Mouse (Mus musculus): Measurements from ENCODE around the gene Rapgef1. TPM values are rescaled to one million over a fixed set of nuclear protein-coding genes. Genes with fewer than 3 reads are reported as not detected.

Rapgef1 gene
- polyA plus RNA-seq, 1 experiment from 2014 or later, result 26.3 TPM

GRCm38 (mm10) chr2:29669711-29670110, 50.2 kb downstream of the Rapgef1 start:
- Histone ChIP-seq H3K4me1 (peaks cover 29% of the 10 kb centered on the region), H3K9me3 (no peaks in the 10 kb centered on the region), H3K4me2 (replicated peaks) (no peak overlapping the region), H3K9ac (no peak overlapping the region), H3K27me3 (replicated peaks) (no peaks in the 10 kb centered on the region), H3K4me3 (no peak overlapping the region), H3K27ac (no peak overlapping the region), H3K36me3 (no peaks in the 10 kb centered on the region)
- ATAC-seq (ENCODE audit: low FRiP score, low read depth), result no peak

DNA sequence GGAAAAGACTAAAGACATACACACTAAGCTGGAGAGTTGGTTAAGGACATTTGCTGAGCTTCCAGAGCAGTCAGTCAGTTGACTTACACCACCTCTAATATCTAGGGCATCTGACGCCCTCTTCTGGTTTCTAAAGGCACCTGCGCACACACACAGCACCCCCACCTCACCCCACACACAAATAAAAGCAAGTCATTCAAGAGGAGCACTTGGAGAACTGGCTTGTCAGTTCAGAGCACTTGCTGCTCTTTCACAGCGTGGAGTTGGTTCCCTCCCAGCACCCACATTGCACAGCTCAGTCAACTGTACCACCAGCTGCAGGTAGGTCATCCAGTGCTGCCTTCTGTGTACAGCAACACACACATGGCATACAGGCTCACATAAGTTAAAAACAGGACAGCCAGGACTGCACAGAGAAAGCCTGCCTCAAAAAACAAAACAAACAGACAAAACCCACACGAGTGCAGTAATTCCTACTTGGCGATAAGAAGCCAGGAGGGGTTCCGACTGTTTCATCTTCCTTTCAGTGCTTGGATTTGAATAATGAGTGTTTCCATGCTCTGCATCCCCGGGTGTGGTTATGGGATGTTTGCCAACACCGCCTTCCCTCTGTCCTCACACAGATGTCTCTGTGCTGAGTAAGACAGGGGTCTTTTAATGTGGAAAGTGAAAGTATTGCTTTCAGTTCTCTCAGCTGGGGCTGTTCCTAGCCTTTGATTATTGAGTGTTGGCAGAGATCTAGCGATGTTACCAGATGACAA, 50.9 kb downstream of the Rapgef1 start:
- 66% methylated on average over 9 of the region's 9 CpGs for WGBS
- Histone ChIP-seq H3K9ac (no peak overlapping the region), H3K4me3 (no peak overlapping the region), H3K4me1 (peaks cover 29% of the 10 kb centered on the region), H3K4me2 (replicated peaks) (no peak overlapping the region), H3K27me3 (replicated peaks) (no peaks in the 10 kb centered on the region), H3K36me3 (no peaks in the 10 kb centered on the region), H3K9me3 (no peaks in the 10 kb centered on the region), H3K27ac (no peak overlapping the region)
- ATAC-seq (ENCODE audit: low FRiP score, low read depth), result no peak

DNA sequence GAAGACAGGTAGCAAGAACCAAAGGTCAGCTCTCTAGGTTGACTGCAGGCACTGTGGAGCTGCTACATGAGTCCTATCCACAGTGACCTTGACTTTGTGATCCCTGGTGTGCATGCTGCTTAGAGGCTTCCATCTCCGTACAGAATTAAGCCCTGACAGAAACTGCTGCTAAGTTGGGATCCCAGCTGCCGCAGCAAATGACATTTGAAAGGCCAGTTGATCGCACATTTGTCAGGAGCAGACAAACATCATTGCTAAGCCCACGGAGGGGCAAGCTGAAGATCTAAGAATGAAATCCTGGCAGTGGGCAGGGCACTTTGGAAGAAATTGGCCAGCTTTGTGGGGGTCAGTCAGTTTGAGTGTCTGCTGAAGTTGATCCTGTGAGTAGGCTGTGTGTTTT, 51.9 kb downstream of the Rapgef1 start:
- H3K4me2 ChIP-seq (replicated peaks), result no peak overlapping the region
- peaks cover 27% of the 10 kb centered on the region for H3K4me1 ChIP-seq
- no peak overlapping the region for H3K27ac ChIP-seq
- H3K36me3 ChIP-seq, result no peaks in the 10 kb centered on the region
- H3K4me3 ChIP-seq, result no peak overlapping the region
- no peaks in the 10 kb centered on the region for H3K9me3 ChIP-seq
- H3K27me3 ChIP-seq (replicated peaks), result no peaks in the 10 kb centered on the region
- 87% methylated on average over 4 of the region's 4 CpGs for WGBS
- no peak for ATAC-seq (ENCODE audit: low FRiP score, low read depth)
- no peak overlapping the region for H3K9ac ChIP-seq

- Histone ChIP-seq H3K9ac (no peak overlapping the region), H3K9me3 (no peaks in the 10 kb centered on the region), H3K4me3 (no peak overlapping the region), H3K27ac (no peak overlapping the region), H3K27me3 (replicated peaks) (no peaks in the 10 kb centered on the region), H3K4me2 (replicated peaks) (no peak overlapping the region), H3K36me3 (no peaks in the 10 kb centered on the region), H3K4me1 (peaks cover 26% of the 10 kb centered on the region; the same call in 1 of the 2 replicates)
- ATAC-seq (ENCODE audit: low FRiP score, low read depth), result no peak
- WGBS, result 92% methylated on average over 3 of the region's 3 CpGs
Measured at GRCm38 (mm10) chr2:29671856-29672255, 52.3 kb downstream of the Rapgef1 start.

DNA sequence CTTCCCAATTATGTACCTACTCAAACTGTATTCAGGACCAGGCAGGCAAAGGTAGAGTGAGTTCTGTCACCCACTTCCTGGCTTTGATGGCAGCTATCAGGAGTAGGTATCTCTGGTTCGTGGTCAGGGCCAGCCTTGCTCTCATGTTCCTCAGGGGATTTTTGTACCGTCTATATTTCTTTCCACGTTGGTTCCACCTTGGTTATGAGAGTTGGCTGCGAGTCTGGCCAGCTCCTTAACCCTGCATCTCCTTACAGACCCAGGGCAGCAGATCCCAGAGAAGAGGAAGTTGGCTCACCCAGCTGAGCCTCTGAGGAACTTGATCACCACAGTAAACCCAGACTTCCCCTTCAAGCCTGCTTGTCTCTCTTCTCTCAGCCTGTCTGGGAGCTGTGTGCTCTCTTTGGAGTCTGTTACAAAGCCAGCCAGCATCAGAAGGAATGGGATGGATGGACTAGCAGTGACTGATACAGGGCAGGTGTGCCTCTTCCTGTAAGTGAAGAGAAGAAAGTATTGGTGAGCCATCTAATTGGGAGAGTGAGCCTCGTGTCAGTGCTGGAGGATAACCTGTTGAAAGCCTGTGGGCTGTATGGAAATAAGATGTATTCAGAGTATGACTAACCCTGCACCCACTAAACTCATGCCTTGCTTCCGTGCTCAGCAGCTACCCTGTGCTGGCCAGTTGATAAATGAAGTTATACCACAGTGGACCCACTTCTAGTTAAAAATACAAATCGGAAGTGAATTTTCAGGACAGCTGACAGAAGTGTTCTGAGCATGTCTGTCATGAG, 53.4 kb downstream of the Rapgef1 start:
- H3K9me3 ChIP-seq, result no peaks in the 10 kb centered on the region
- peaks cover 22% of the 10 kb centered on the region; the same call in 1 of the 2 replicates for H3K4me1 ChIP-seq
- H3K9ac ChIP-seq, result no peak overlapping the region
- no peak overlapping the region for H3K4me2 ChIP-seq (replicated peaks)
- no peak for ATAC-seq (ENCODE audit: low FRiP score, low read depth)
- no peak overlapping the region for H3K4me3 ChIP-seq
- H3K27me3 ChIP-seq (replicated peaks), result no peaks in the 10 kb centered on the region
- WGBS, result 90% methylated on average over 7 of the region's 7 CpGs
- no peaks in the 10 kb centered on the region for H3K36me3 ChIP-seq
- H3K27ac ChIP-seq, result no peak overlapping the region

- Histone ChIP-seq H3K4me2 (replicated peaks) (no peak overlapping the region), H3K9me3 (no peaks in the 10 kb centered on the region), H3K4me1 (peaks cover 22% of the 10 kb centered on the region; the same call in 1 of the 2 replicates), H3K36me3 (peaks cover 2% of the 10 kb centered on the region), H3K4me3 (no peak overlapping the region), H3K27me3 (replicated peaks) (no peaks in the 10 kb centered on the region), H3K27ac (no peak overlapping the region), H3K9ac (no peak overlapping the region)
- WGBS, result 87% methylated on average over 11 of the region's 11 CpGs
- no peak for ATAC-seq (ENCODE audit: low FRiP score, low read depth)
Measured at GRCm38 (mm10) chr2:29674087-29674486, 54.6 kb downstream of the Rapgef1 start.

DNA sequence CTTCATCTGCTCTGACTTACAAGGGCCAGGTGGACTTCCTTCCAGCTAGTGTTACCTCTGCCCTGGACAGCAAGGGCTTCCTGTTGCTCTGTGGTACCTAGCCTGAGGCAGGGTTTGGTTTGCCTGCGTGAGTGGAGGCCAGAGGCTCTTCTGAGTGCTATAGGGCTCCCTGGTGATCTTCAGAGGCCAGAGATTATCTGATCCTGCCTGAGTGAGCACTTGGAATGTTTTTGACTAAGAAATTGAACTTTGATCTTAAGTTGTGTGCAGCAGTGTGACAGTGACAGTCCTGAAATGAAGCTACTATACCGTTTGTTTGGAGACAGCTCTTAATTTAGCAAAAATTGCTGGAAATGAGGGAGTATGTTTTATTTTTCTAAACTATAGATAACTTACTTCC, 55.0 kb downstream of the Rapgef1 start:
- Histone ChIP-seq H3K4me3 (no peak overlapping the region), H3K27me3 (replicated peaks) (no peaks in the 10 kb centered on the region), H3K36me3 (peaks cover 6% of the 10 kb centered on the region), H3K9me3 (no peaks in the 10 kb centered on the region), H3K4me2 (replicated peaks) (no peak overlapping the region), H3K4me1 (peaks cover 20% of the 10 kb centered on the region; the same call in 1 of the 2 replicates), H3K9ac (no peak overlapping the region), H3K27ac (no peak overlapping the region)
- no peak for ATAC-seq (ENCODE audit: low FRiP score, low read depth)
- 71% methylated on average over 2 of the region's 2 CpGs for WGBS

DNA sequence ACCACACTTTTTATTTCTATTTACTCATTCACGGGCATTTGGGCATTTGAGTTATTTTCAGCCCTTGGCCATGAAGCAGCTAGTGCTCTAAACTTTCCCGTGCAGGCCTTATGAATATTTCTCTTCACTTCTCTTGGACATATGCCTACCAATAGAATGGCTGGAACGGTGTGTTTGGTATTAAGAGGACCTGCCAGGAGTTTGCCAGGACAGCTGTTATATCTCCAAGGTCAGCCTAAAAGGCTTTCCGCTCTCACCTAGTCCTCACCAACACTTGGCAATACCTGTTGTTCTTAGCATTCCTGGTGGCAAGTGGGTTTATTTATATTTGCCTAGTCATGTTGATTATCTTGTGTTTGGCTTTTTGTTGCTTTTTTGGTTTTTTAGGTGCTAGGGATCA, 56.3 kb downstream of the Rapgef1 start:
- Histone ChIP-seq H3K27me3 (replicated peaks) (no peaks in the 10 kb centered on the region), H3K4me2 (replicated peaks) (no peak overlapping the region), H3K9me3 (no peaks in the 10 kb centered on the region), H3K9ac (no peak overlapping the region), H3K36me3 (peaks cover 7% of the 10 kb centered on the region), H3K4me1 (peaks cover 13% of the 10 kb centered on the region; the same call in 1 of the 2 replicates), H3K27ac (no peak overlapping the region), H3K4me3 (no peak overlapping the region)
- ATAC-seq (ENCODE audit: low FRiP score, low read depth), result no peak
- whole genome bisulfite sequencing, result 90% methylated on average over 4 of the region's 4 CpGs

- no peaks in the 10 kb centered on the region for H3K27me3 ChIP-seq (replicated peaks)
- H3K9ac ChIP-seq, result no peak overlapping the region
- no peak for ATAC-seq (ENCODE audit: low FRiP score, low read depth)
- peaks cover 7% of the 10 kb centered on the region for H3K36me3 ChIP-seq
- H3K4me1 ChIP-seq, result peaks cover 8% of the 10 kb centered on the region; the same call in 1 of the 2 replicates
- H3K4me3 ChIP-seq, result no peak overlapping the region
- H3K9me3 ChIP-seq, result no peaks in the 10 kb centered on the region
- no peak overlapping the region for H3K27ac ChIP-seq
- WGBS, result 57% methylated on average over 6 of the region's 6 CpGs
- no peak overlapping the region for H3K4me2 ChIP-seq (replicated peaks)
Measured at GRCm38 (mm10) chr2:29676513-29676912, 57.0 kb downstream of the Rapgef1 start.

- no peak overlapping the region for H3K4me2 ChIP-seq (replicated peaks)
- H3K9me3 ChIP-seq, result no peaks in the 10 kb centered on the region
- no peak overlapping the region for H3K4me3 ChIP-seq
- no peak overlapping the region for H3K9ac ChIP-seq
- H3K27ac ChIP-seq, result no peak overlapping the region
- H3K36me3 ChIP-seq, result peaks cover 7% of the 10 kb centered on the region
- H3K4me1 ChIP-seq, result peaks cover 7% of the 10 kb centered on the region; the same call in 1 of the 2 replicates
- 85% methylated on average over 5 of the region's 5 CpGs for WGBS
- no peak for ATAC-seq (ENCODE audit: low FRiP score, low read depth)
- H3K27me3 ChIP-seq (replicated peaks), result no peaks in the 10 kb centered on the region
Measured at GRCm38 (mm10) chr2:29677842-29678241, 58.3 kb downstream of the Rapgef1 start.

GRCm38 (mm10) chr2:29678524-29678923, 59.0 kb downstream of the Rapgef1 start:
- WGBS, result 85% methylated on average over 3 of the region's 3 CpGs
- ATAC-seq (ENCODE audit: low FRiP score, low read depth), result no peak
- H3K27me3 ChIP-seq (replicated peaks), result no peaks in the 10 kb centered on the region

DNA sequence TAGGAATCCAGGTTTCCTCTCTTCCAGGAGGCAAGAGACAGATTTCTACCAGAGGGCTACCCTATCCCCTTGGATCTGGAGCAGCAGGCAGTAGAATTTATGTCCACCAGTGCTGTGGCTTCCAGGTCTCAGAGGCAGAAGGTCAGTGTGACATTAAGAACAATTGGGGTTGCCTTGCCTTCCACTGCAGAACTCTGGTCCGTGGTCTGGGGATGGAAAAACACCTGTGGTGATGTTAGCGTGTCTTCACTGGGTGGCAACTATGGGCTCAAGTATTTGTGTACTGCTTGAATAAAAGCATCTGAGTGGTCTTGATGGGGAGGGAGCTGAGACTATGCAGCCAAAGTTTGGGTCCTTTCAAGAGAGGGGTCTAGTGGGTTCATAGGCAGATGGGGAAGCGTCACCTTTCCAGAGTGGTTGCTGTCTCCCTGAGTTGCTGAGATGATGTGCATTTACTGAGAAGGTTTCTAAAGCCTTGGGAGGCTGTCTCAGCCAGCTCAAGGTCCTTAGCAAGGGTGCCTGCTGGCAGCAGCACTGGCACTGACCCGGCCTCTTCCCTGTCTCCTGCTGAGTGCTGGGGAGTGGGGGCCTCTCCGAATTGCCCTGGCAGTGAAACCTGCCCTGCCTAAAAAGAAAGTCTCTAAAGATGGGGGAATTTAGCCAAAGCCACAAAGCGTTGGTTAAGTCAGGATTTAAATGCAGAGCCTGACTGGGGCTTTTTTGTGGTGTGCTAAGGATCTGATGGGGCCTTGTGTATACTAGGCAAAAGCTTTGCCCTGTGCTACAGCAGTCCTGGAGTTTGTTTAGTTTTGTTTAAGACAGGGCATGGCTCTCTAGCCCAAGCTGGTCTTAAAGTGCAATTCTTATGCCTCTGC, 60.4 kb downstream of the Rapgef1 start:
- Histone ChIP-seq H3K4me1 (peaks cover 4% of the 10 kb centered on the region; the same call in 1 of the 2 replicates), H3K9ac (no peak overlapping the region), H3K4me3 (no peak overlapping the region), H3K27ac (no peak overlapping the region), H3K9me3 (no peaks in the 10 kb centered on the region), H3K36me3 (peaks cover 7% of the 10 kb centered on the region), H3K4me2 (replicated peaks) (no peak overlapping the region), H3K27me3 (replicated peaks) (no peaks in the 10 kb centered on the region)
- ATAC-seq (ENCODE audit: low FRiP score, low read depth), result no peak
- 82% methylated on average over 6 of the region's 6 CpGs for WGBS

More at GRCm38 (mm10) chr2:29678524-29678923, 59.0 kb downstream of the Rapgef1 start:
- Histone ChIP-seq H3K4me1 (peaks cover 7% of the 10 kb centered on the region; the same call in 1 of the 2 replicates), H3K9ac (no peak overlapping the region), H3K4me2 (replicated peaks) (no peak overlapping the region), H3K36me3 (peaks cover 7% of the 10 kb centered on the region), H3K4me3 (no peak overlapping the region), H3K9me3 (no peaks in the 10 kb centered on the region), H3K27ac (no peak overlapping the region)

Data from neural tube, embryonic 12.5 days (tissue).